Mouse (Mus musculus) brain, embryonic 14.5 days (tissue): ENCODE results near the gene Gckr.

Experiments
- CTCF ChIP-seq: fragments of 200-500 bp; IDR thresholded peaks from 2 replicates; pipeline ENCODE4 v1.5.1; 2012; ENCODE audit warnings: inconsistent platforms, mild to moderate bottlenecking, moderate library complexity, borderline replicate concordance; ENCODE audit not compliant: insufficient read depth, insufficient read length; ENCODE audit errors: extremely low read depth
- POLR2A ChIP-seq: fragments of 200-500 bp; IDR thresholded peaks from 2 replicates; pipeline ENCODE4 v1.6.1; 2012; ENCODE audit warnings: mild to moderate bottlenecking, inconsistent platforms, borderline replicate concordance; ENCODE audit not compliant: poor library complexity, insufficient read depth, insufficient read length, severe bottlenecking; ENCODE audit errors: extremely low read depth

GRCm38 (mm10) chr5:31322776-31323175 lies 25.5 kb downstream of the Gckr start:
- TF ChIP-seq CTCF (no peak), POLR2A (no peak)
